Mouse (Mus musculus): ENCODE measurements at regions not wholly inside any gene's neighbourhood (a gene's known extent, or its start where the extent isn't known, plus 50 kb on each side); places are given as distances from the start of the nearest gene placed in this dataset.

DNA sequence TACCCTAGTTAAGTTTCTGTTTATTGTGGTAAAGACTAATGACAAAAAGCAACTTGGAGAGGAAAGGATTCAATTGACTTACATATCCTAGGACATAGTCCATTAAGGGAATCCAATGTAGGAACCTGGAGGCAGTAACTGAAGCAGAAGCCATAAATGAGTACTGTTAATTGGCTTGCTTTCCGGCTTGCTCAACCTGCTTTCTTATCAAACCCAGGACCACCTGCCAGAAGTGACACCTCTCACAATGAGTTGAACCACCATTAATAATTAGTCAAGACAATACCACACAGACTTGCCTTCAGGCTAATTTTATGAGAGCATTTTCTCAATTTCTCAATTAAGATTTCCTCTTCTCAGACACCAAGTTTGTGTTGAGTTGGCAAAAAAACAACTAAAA is 148.8 kb downstream of the Ccser2 start:
- no peaks in the 10 kb centered on the region for H3K9me3 ChIP-seq (ENCODE audit: control insufficient read depth, low read length)
- H3K4me1 ChIP-seq (ENCODE audit: control insufficient read depth in 2 of 2, insufficient read depth in 2 of 2, low read length in 2 of 2), result no peaks in the 10 kb centered on the region
- ATAC-seq (ENCODE audit: insufficient number of reproducible peaks, insufficient read depth, low FRiP score, low read depth), result no peak
- no peak overlapping the region for H3K4me3 ChIP-seq (ENCODE audit: control insufficient read depth in 1 of 2, insufficient read depth in 1 of 2, low read depth in 1 of 2, low read length in 2 of 2)
- no peak overlapping the region for H3K27ac ChIP-seq (replicated peaks in 1 of 2; ENCODE audit: control insufficient read depth in 1 of 2, insufficient read depth in 1 of 2, low read depth in 2 of 2, low read length in 2 of 2)
- H3K9ac ChIP-seq (ENCODE audit: low read length), result no peak overlapping the region
- 79% methylated on average over 1 of the region's 1 CpGs for WGBS
- H3K4me2 ChIP-seq (ENCODE audit: low read length), result no peak overlapping the region
- no peaks in the 10 kb centered on the region for H3K27me3 ChIP-seq (ENCODE audit: control insufficient read depth, insufficient read depth, low read length)
- H3K36me3 ChIP-seq (ENCODE audit: control insufficient read depth, insufficient read depth, low read length), result no peaks in the 10 kb centered on the region

DNA sequence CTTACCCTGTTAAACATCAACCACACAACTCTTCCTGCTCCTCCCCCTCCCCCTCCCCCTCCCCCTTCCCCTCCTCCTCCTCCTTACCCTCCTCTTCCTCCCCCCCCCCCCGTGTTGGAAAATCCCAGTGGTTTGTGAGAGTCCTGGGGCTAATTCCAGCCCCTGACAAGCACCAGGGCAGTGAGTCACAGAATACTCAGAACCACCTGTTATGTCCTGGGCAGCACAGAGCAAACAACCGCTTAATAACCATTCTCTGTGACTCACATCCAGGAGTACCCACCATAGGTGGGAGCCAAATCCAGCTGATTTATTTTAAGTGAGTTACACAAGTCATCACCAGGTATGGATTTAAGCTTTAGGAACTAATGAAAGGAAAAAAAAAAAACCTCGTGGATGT is 166.2 kb downstream of the Ccser2 start:
- Histone ChIP-seq H3K4me3 (ENCODE audit: control insufficient read depth in 1 of 2, insufficient read depth in 1 of 2, low read depth in 1 of 2, low read length in 2 of 2) (no peak overlapping the region), H3K9me3 (ENCODE audit: control insufficient read depth, low read length) (no peaks in the 10 kb centered on the region), H3K27me3 (ENCODE audit: control insufficient read depth, insufficient read depth, low read length) (no peaks in the 10 kb centered on the region), H3K4me1 (ENCODE audit: control insufficient read depth in 2 of 2, insufficient read depth in 2 of 2, low read length in 2 of 2) (peaks cover 0 to 3% of the 10 kb centered on the region in 2 experiments; a peak in 1 of 4 replicates), H3K4me2 (ENCODE audit: low read length) (no peak overlapping the region), H3K36me3 (ENCODE audit: control insufficient read depth, insufficient read depth, low read length) (no peaks in the 10 kb centered on the region), H3K9ac (ENCODE audit: low read length) (no peak overlapping the region), H3K27ac (replicated peaks in 1 of 2; ENCODE audit: control insufficient read depth in 1 of 2, insufficient read depth in 1 of 2, low read depth in 2 of 2, low read length in 2 of 2) (no peak overlapping the region)
- ATAC-seq (ENCODE audit: insufficient number of reproducible peaks, insufficient read depth, low FRiP score, low read depth), result no peak
- WGBS, result 88% methylated on average over 2 of the region's 3 CpGs

GRCm38 (mm10) chr14:36799820-36800219 is 168.8 kb downstream of the Ccser2 start:
- Histone ChIP-seq H3K36me3 (ENCODE audit: control insufficient read depth, insufficient read depth, low read length) (no peaks in the 10 kb centered on the region), H3K4me3 (ENCODE audit: control insufficient read depth in 1 of 2, insufficient read depth in 1 of 2, low read depth in 1 of 2, low read length in 2 of 2) (no peak overlapping the region), H3K9me3 (ENCODE audit: control insufficient read depth, low read length) (no peaks in the 10 kb centered on the region), H3K4me2 (ENCODE audit: low read length) (no peak overlapping the region), H3K27me3 (ENCODE audit: control insufficient read depth, insufficient read depth, low read length) (no peaks in the 10 kb centered on the region), H3K27ac (replicated peaks in 1 of 2; ENCODE audit: control insufficient read depth in 1 of 2, insufficient read depth in 1 of 2, low read depth in 2 of 2, low read length in 2 of 2) (no peak overlapping the region), H3K4me1 (ENCODE audit: control insufficient read depth in 2 of 2, insufficient read depth in 2 of 2, low read length in 2 of 2) (peaks cover 0 to 3% of the 10 kb centered on the region in 2 experiments; a peak in 1 of 4 replicates), H3K9ac (ENCODE audit: low read length) (no peak overlapping the region)
- no peak for ATAC-seq (ENCODE audit: insufficient number of reproducible peaks, insufficient read depth, low FRiP score, low read depth)
- 71% methylated on average over 1 of the region's 1 CpGs for WGBS

- H3K4me1 ChIP-seq (ENCODE audit: control insufficient read depth in 2 of 2, insufficient read depth in 2 of 2, low read length in 2 of 2), result no peaks in the 10 kb centered on the region
- WGBS, result 86% methylated on average over 2 of the region's 2 CpGs
These were observed 186.7 kb downstream of the Ccser2 start for GRCm38 (mm10) chr14:36781882-36782281.

DNA sequence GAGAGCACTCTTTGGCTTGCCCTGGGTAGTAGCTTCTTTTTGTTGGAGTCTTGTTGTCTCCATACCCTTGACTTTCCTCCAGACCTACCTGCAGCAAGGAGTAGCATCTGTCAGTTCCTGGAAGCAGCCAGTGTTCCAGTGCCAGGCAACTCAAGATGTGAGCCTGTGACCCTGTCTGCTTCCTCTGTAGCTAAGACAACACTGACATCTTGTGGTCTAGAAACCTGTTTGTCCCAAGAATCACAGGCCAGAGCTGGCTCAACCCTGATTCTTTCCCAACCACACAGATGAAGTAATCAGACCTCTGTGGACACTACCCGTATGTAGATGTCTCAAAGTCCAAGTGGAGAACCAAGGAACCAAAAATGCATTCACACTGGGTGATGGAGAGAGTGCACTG is 189.6 kb downstream of the Ccser2 start:
- no peak overlapping the region for H3K27ac ChIP-seq (replicated peaks in 1 of 2; ENCODE audit: control insufficient read depth in 1 of 2, insufficient read depth in 1 of 2, low read depth in 2 of 2, low read length in 2 of 2)
- H3K4me3 ChIP-seq (ENCODE audit: control insufficient read depth in 1 of 2, insufficient read depth in 1 of 2, low read depth in 1 of 2, low read length in 2 of 2), result no peak overlapping the region
- no peaks in the 10 kb centered on the region for H3K27me3 ChIP-seq (ENCODE audit: control insufficient read depth, insufficient read depth, low read length)
- 43% methylated on average over 1 of the region's 1 CpGs for WGBS
- no peaks in the 10 kb centered on the region for H3K36me3 ChIP-seq (ENCODE audit: control insufficient read depth, insufficient read depth, low read length)
- no peak overlapping the region for H3K9ac ChIP-seq (ENCODE audit: low read length)
- H3K9me3 ChIP-seq (ENCODE audit: control insufficient read depth, low read length), result no peaks in the 10 kb centered on the region
- H3K4me1 ChIP-seq (ENCODE audit: control insufficient read depth in 2 of 2, insufficient read depth in 2 of 2, low read length in 2 of 2), result no peaks in the 10 kb centered on the region; a peak in 2 of 4 replicates
- no peak for ATAC-seq (ENCODE audit: insufficient number of reproducible peaks, insufficient read depth, low FRiP score, low read depth)
- no peak overlapping the region for H3K4me2 ChIP-seq (ENCODE audit: low read length)

More at GRCm38 (mm10) chr14:36781882-36782281, 186.7 kb downstream of the Ccser2 start:
- Histone ChIP-seq H3K27me3 (ENCODE audit: control insufficient read depth, insufficient read depth, low read length) (no peaks in the 10 kb centered on the region), H3K36me3 (ENCODE audit: control insufficient read depth, insufficient read depth, low read length) (no peaks in the 10 kb centered on the region), H3K27ac (replicated peaks in 1 of 2; ENCODE audit: control insufficient read depth in 1 of 2, insufficient read depth in 1 of 2, low read depth in 2 of 2, low read length in 2 of 2) (no peak overlapping the region), H3K9ac (ENCODE audit: low read length) (no peak overlapping the region), H3K4me3 (ENCODE audit: control insufficient read depth in 1 of 2, insufficient read depth in 1 of 2, low read depth in 1 of 2, low read length in 2 of 2) (no peak overlapping the region), H3K9me3 (ENCODE audit: control insufficient read depth, low read length) (no peaks in the 10 kb centered on the region), H3K4me2 (ENCODE audit: low read length) (no peak overlapping the region)
- no peak for ATAC-seq (ENCODE audit: insufficient number of reproducible peaks, insufficient read depth, low FRiP score, low read depth)

DNA sequence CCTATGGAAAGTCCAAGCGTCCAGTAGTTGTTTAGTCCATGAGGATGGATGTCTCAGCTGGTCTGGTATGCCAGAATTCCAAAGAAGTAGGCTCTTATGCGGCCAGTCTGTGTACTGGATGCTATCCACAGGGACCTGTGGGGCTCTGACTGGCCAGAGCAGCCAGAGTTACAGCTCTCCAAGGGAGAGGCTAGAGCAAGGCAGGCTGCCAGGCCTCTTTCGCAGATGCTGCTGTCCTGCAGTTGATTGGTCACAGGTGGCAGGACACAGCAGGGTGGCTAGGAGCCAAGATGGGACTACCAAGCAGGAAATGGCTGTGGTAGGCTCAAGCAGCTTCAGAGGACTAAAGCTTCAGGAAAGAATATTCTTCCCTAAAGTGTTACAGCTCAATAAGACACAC is 194.2 kb downstream of the Ccser2 start:
- H3K9ac ChIP-seq (ENCODE audit: low read length), result no peak overlapping the region
- H3K27me3 ChIP-seq (ENCODE audit: control insufficient read depth, insufficient read depth, low read length), result no peaks in the 10 kb centered on the region
- H3K9me3 ChIP-seq (ENCODE audit: control insufficient read depth, low read length), result no peaks in the 10 kb centered on the region
- 36% methylated on average over 3 of the region's 3 CpGs for WGBS
- H3K4me2 ChIP-seq (ENCODE audit: low read length), result no peak overlapping the region
- H3K4me1 ChIP-seq (ENCODE audit: control insufficient read depth in 2 of 2, insufficient read depth in 2 of 2, low read length in 2 of 2), result no peaks in the 10 kb centered on the region; a peak in 2 of 4 replicates
- no peak overlapping the region for H3K27ac ChIP-seq (replicated peaks in 1 of 2; ENCODE audit: control insufficient read depth in 1 of 2, insufficient read depth in 1 of 2, low read depth in 2 of 2, low read length in 2 of 2)
- ATAC-seq (ENCODE audit: insufficient number of reproducible peaks, insufficient read depth, low FRiP score, low read depth), result no peak
- no peak overlapping the region for H3K4me3 ChIP-seq (ENCODE audit: control insufficient read depth in 1 of 2, insufficient read depth in 1 of 2, low read depth in 1 of 2, low read length in 2 of 2)
- H3K36me3 ChIP-seq (ENCODE audit: control insufficient read depth, insufficient read depth, low read length), result no peaks in the 10 kb centered on the region

DNA sequence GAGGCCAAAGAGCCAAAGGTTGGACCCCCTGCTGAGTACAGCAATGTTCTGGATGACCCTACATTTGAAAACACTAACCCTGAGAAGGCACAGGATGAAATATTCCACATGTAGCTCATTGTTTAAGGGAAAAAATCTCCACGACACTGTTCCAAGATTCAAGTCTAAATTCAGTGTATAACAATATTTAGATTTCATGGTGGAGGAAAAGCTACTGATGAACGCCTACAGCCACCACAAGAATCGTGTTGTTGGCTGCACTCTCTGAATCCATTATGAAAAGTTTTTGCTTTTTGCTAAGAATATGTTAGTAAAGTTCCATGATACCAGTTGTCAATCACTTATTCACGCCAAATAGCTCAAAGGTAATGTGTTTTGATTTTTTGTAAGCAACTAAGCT is 204.2 kb downstream of the Ccser2 start:
- no peaks in the 10 kb centered on the region for H3K4me1 ChIP-seq (ENCODE audit: control insufficient read depth in 2 of 2, insufficient read depth in 2 of 2, low read length in 2 of 2)
- no peak overlapping the region for H3K4me2 ChIP-seq (ENCODE audit: low read length)
- H3K9me3 ChIP-seq (ENCODE audit: control insufficient read depth, low read length), result no peaks in the 10 kb centered on the region
- no peak overlapping the region for H3K4me3 ChIP-seq (ENCODE audit: control insufficient read depth in 1 of 2, insufficient read depth in 1 of 2, low read depth in 1 of 2, low read length in 2 of 2)
- 78% methylated on average over 4 of the region's 4 CpGs for WGBS
- no peak overlapping the region for H3K9ac ChIP-seq (ENCODE audit: low read length)
- H3K27ac ChIP-seq (replicated peaks in 1 of 2; ENCODE audit: control insufficient read depth in 1 of 2, insufficient read depth in 1 of 2, low read depth in 2 of 2, low read length in 2 of 2), result no peak overlapping the region
- ATAC-seq (ENCODE audit: insufficient number of reproducible peaks, insufficient read depth, low FRiP score, low read depth), result no peak
- no peaks in the 10 kb centered on the region for H3K36me3 ChIP-seq (ENCODE audit: control insufficient read depth, insufficient read depth, low read length)
- H3K27me3 ChIP-seq (ENCODE audit: control insufficient read depth, insufficient read depth, low read length), result no peaks in the 10 kb centered on the region

- WGBS, result 69% methylated on average over 6 of the region's 6 CpGs
- Histone ChIP-seq H3K36me3 (ENCODE audit: control insufficient read depth, insufficient read depth, low read length) (no peaks in the 10 kb centered on the region), H3K4me1 (ENCODE audit: control insufficient read depth in 2 of 2, insufficient read depth in 2 of 2, low read length in 2 of 2) (no peaks in the 10 kb centered on the region), H3K9ac (ENCODE audit: low read length) (no peak overlapping the region), H3K4me2 (ENCODE audit: low read length) (no peak overlapping the region), H3K4me3 (ENCODE audit: control insufficient read depth in 1 of 2, insufficient read depth in 1 of 2, low read depth in 1 of 2, low read length in 2 of 2) (no peak overlapping the region), H3K27ac (replicated peaks in 1 of 2; ENCODE audit: control insufficient read depth in 1 of 2, insufficient read depth in 1 of 2, low read depth in 2 of 2, low read length in 2 of 2) (no peak overlapping the region), H3K27me3 (ENCODE audit: control insufficient read depth, insufficient read depth, low read length) (no peaks in the 10 kb centered on the region), H3K9me3 (ENCODE audit: control insufficient read depth, low read length) (no peaks in the 10 kb centered on the region)
- ATAC-seq (ENCODE audit: insufficient number of reproducible peaks, insufficient read depth, low FRiP score, low read depth), result no peak
These were observed 212.5 kb downstream of the Ccser2 start for GRCm38 (mm10) chr14:36756056-36756455.

Data from heart, embryonic 14.5 days (tissue).